ENCODE assay signal across 20 mouse cellular contexts in genomic region chr8:70195762-70196161, GRCm38 (mm10). TPM values are rescaled to one million over a fixed set of nuclear protein-coding genes. Genes with fewer than 3 reads are reported as not detected.
A peak's percentile ranks its signal among the peaks of the same experiment; 100 is the strongest.
DNase-seq lines count a peak whose midpoint lies in the region; ATAC-seq and TF ChIP-seq lines count a peak whose summit lies in the region.
"Had no signal": no experiment of that assay in that cellular context is flagged by ENCODE, and none has a peak within 500 bp of the region (broad histone marks: within the 10 kb centered on the region; RNA-seq: fewer than 3 reads in every experiment).

No protein-coding gene starts in this region.

- 62% methylated on average over 2 of the region's 2 CpGs for WGBS in intestine, postnatal 0 days
- 73% methylated on average over 2 of the region's 2 CpGs for WGBS in intestine, embryonic 16.5 days
- 83% methylated on average over 2 of the region's 2 CpGs for WGBS in lung, postnatal 0 days

- no peak for TF ChIP-seq EP300 in lung, postnatal 0 days (IDR thresholded peaks at IDR 0.05)
- TF ChIP-seq EP300 in MEL (IDR thresholded peaks at IDR 0.05; ENCODE audit: low read depth in 1 of 2, low read length in 2 of 2), result no peak

- peak; percentile 14 for TF ChIP-seq RAD21 in MEL (IDR thresholded peaks at IDR 0.05; ENCODE audit: low read depth, low read length)

- TF ChIP-seq CTCF in intestine, postnatal 0 days (IDR thresholded peaks at IDR 0.05; ENCODE audit: low read depth), result peak; percentile 72
- TF ChIP-seq CTCF in lung, postnatal 0 days (IDR thresholded peaks at IDR 0.05), result peak; percentile 23; the same call in 1 of the 2 replicates
- TF ChIP-seq CTCF in MEL (IDR thresholded peaks at IDR 0.05 in 2 of 3, conservative IDR thresholded peaks at IDR 0.05 in 1 of 3; ENCODE audit: control insufficient read depth in 1 of 3, insufficient read depth in 1 of 3, low read depth in 2 of 3, low read length in 3 of 3, poor library complexity in 1 of 3, severe bottlenecking in 1 of 3), result peak in 2 of 3 experiments; percentile 15 to 40; a peak in 2 of 6 replicates

- no peak overlapping the region for H3K9ac ChIP-seq in intestine, postnatal 0 days (ENCODE audit: low read depth, low read length)
- no peak overlapping the region for H3K9ac ChIP-seq in intestine, embryonic 16.5 days (ENCODE audit: low read depth, low read length)
- H3K9ac ChIP-seq in lung, postnatal 0 days (replicated peaks; ENCODE audit: low read depth), result no peak overlapping the region
- no peak overlapping the region for H3K9ac ChIP-seq in MEL (ENCODE audit: control insufficient read depth, low read depth, low read length, poor library complexity, severe bottlenecking)
- H3K9ac ChIP-seq: forebrain, embryonic 13.5 days; heart, embryonic 13.5 days; neural tube, embryonic 15.5 days had no signal

- peaks cover 9% of the 10 kb centered on the region; the same call in 1 of the 2 replicates for H3K36me3 ChIP-seq in intestine, postnatal 0 days (ENCODE audit: control insufficient read depth, insufficient read depth)
- no peaks in the 10 kb centered on the region for H3K36me3 ChIP-seq in intestine, embryonic 16.5 days (ENCODE audit: control insufficient read depth, insufficient read depth, low read length)
- no peaks in the 10 kb centered on the region for H3K36me3 ChIP-seq in lung, postnatal 0 days (ENCODE audit: insufficient read depth, low read length)
- H3K36me3 ChIP-seq in MEL (ENCODE audit: control insufficient read depth in 1 of 2, insufficient read depth in 2 of 2, low read length in 2 of 2), result no peaks in the 10 kb centered on the region; a peak in 1 of 4 replicates
- H3K36me3 ChIP-seq: midbrain, embryonic 10.5 days had no signal

- DNase-seq in lung, postnatal 0 days (ENCODE audit: low spot score), result no peak
- DNase-seq in lung, postnatal 36 days, result no peak
- peak; percentile 37 for DNase-seq in MEL (ENCODE audit: low read depth, low spot score)
- no peak for DNase-seq in cerebellum, postnatal 14 days
- DNase-seq in right cerebral cortex, adult 18-20 months, result no peak
- DNase-seq: adrenal gland, adult 2 months; cerebellum, adult 18-20 months; cerebellum, postnatal 36 days; heart, postnatal 14 days; kidney, postnatal 25 days; lung, adult 2 months had no signal

- H3K27me3 ChIP-seq in intestine, postnatal 0 days (replicated peaks; ENCODE audit: control insufficient read depth, insufficient read depth, low read length), result no peaks in the 10 kb centered on the region
- no peaks in the 10 kb centered on the region for H3K27me3 ChIP-seq in intestine, embryonic 16.5 days (replicated peaks; ENCODE audit: control insufficient read depth, insufficient read depth, low read length)
- H3K27me3 ChIP-seq in lung, postnatal 0 days (replicated peaks; ENCODE audit: insufficient read depth, low read length), result no peaks in the 10 kb centered on the region
- no peaks in the 10 kb centered on the region for H3K27me3 ChIP-seq in MEL (ENCODE audit: control insufficient read depth in 1 of 2, insufficient read depth in 2 of 2, low read length in 2 of 2)
- H3K27me3 ChIP-seq: forebrain, embryonic 13.5 days; heart, embryonic 13.5 days; neural tube, embryonic 15.5 days had no signal

- H3K4me2 ChIP-seq in intestine, postnatal 0 days (replicated peaks; ENCODE audit: low read depth), result no peak overlapping the region
- no peak overlapping the region for H3K4me2 ChIP-seq in intestine, embryonic 16.5 days (ENCODE audit: low read depth, low read length)
- no peak overlapping the region for H3K4me2 ChIP-seq in lung, postnatal 0 days (replicated peaks; ENCODE audit: low read depth, low read length)
- H3K4me2 ChIP-seq: forebrain, embryonic 13.5 days; heart, embryonic 13.5 days; neural tube, embryonic 15.5 days had no signal

- H3K9me3 ChIP-seq in intestine, postnatal 0 days (ENCODE audit: control insufficient read depth), result no peaks in the 10 kb centered on the region
- H3K9me3 ChIP-seq in intestine, embryonic 16.5 days (ENCODE audit: control insufficient read depth, low read length), result no peaks in the 10 kb centered on the region
- H3K9me3 ChIP-seq in lung, postnatal 0 days (ENCODE audit: low read length), result no peaks in the 10 kb centered on the region
- H3K9me3 ChIP-seq in MEL (replicated peaks; ENCODE audit: insufficient read depth, low read length), result no peaks in the 10 kb centered on the region
- H3K9me3 ChIP-seq: forebrain, embryonic 13.5 days; heart, embryonic 13.5 days; midbrain, embryonic 10.5 days; neural tube, embryonic 15.5 days had no signal

- peaks cover 20% of the 10 kb centered on the region for H3K4me1 ChIP-seq in intestine, postnatal 0 days (replicated peaks; ENCODE audit: control insufficient read depth, insufficient read depth, low read length)
- H3K4me1 ChIP-seq in intestine, embryonic 16.5 days (ENCODE audit: control insufficient read depth, insufficient read depth, low read length), result peaks cover 38% of the 10 kb centered on the region
- H3K4me1 ChIP-seq in lung, postnatal 0 days (ENCODE audit: insufficient read depth, low read depth, low read length), result 0 out of 2 replicates have a peak, but pooled peaks cover 5% of the 10 kb centered on the region
- H3K4me1 ChIP-seq in MEL (ENCODE audit: control insufficient read depth in 1 of 2, insufficient read depth in 2 of 2, low read length in 2 of 2), result no peaks in the 10 kb centered on the region

- H3K27ac ChIP-seq in intestine, postnatal 0 days (ENCODE audit: low read depth, low read length), result no peak overlapping the region; the same call in 1 of the 2 replicates
- no peak overlapping the region for H3K27ac ChIP-seq in intestine, embryonic 16.5 days (ENCODE audit: low read length)
- H3K27ac ChIP-seq in lung, postnatal 0 days (ENCODE audit: low read length), result no peak overlapping the region
- H3K27ac ChIP-seq in MEL (ENCODE audit: control insufficient read depth, low read depth, low read length), result no peak overlapping the region
- H3K27ac ChIP-seq: forebrain, embryonic 13.5 days; heart, embryonic 13.5 days; midbrain, embryonic 10.5 days; neural tube, embryonic 15.5 days had no signal

- ATAC-seq in intestine, postnatal 0 days, result no peak
- ATAC-seq in intestine, embryonic 16.5 days, result no peak
- ATAC-seq in lung, postnatal 0 days, result no peak
- ATAC-seq in megakaryocyte-erythroid progenitor cell, adult 5-6 weeks (replicated peaks; ENCODE audit: low FRiP score, low TSS enrichment, poor library complexity, severe bottlenecking), result 0 out of 2 replicates have a peak, but pooled peaks have one; percentile 13
- ATAC-seq: forebrain, embryonic 13.5 days; inflammation-experienced regulatory T-cells, adult 6 months had no signal

- H3K79me2 ChIP-seq in MEL (ENCODE audit: control insufficient read depth, insufficient read depth, low read length, poor library complexity), result peaks cover 2% of the 10 kb centered on the region; the same call in 1 of the 2 replicates

- no peak for TF ChIP-seq POLR2A in MEL (IDR thresholded peaks at IDR 0.05; ENCODE audit: control insufficient read depth in 1 of 2, insufficient read depth in 1 of 2, low read depth in 1 of 2, low read length in 2 of 2, poor library complexity in 1 of 2)

- no peak overlapping the region for H3K4me3 ChIP-seq in intestine, postnatal 0 days (ENCODE audit: low read depth, low read length)
- no peak overlapping the region for H3K4me3 ChIP-seq in intestine, embryonic 16.5 days (ENCODE audit: low read length)
- no peak overlapping the region for H3K4me3 ChIP-seq in lung, postnatal 0 days (ENCODE audit: low read depth, low read length)
- H3K4me3 ChIP-seq in MEL (ENCODE audit: control insufficient read depth in 1 of 2, insufficient read depth in 1 of 2, low read depth in 2 of 2, low read length in 2 of 2), result no peak overlapping the region
- H3K4me3 ChIP-seq: forebrain, embryonic 13.5 days; heart, embryonic 13.5 days; midbrain, embryonic 10.5 days; neural tube, embryonic 15.5 days had no signal

RNA-seq across cellular contexts. Expression of gene Slc25a42, which starts 16.3 kb away (rescaled TPM):
- 12.0 and 12.2 TPM in 2 replicates for polyA plus RNA-seq in intestine, postnatal 0 days (2015; fragmentation: Nextera tagmentation; extraction: Ambion mirVana)
- 7.6 and 10.5 TPM in 2 replicates for polyA plus RNA-seq in intestine, embryonic 16.5 days (2015; fragmentation: Nextera tagmentation; extraction: Ambion mirVana)
- polyA plus RNA-seq in lung, postnatal 0 days (2015; fragmentation: Nextera tagmentation; extraction: Ambion mirVana), result 4.0 and 4.3 TPM in 2 replicates
- 4.4 and 5.2 TPM in 2 replicates for total RNA-seq in MEL (2012; rRNA removed)
- polyA plus RNA-seq in MEL (2012; ENCODE audit: insufficient read depth in 1 of 2, insufficient read length in 2 of 2, low read depth in 1 of 2, low replicate concordance in 2 of 2, missing spikeins in 1 of 2), result 10 to 100 TPM in 1 of 2 experiments, not detected in 1; 12.1 TPM
- total RNA-seq in megakaryocyte-erythroid progenitor cell, adult 5-6 weeks (2014; fragmentation: Nextera tagmentation), result 31.8 and 36.6 TPM in 2 replicates
- total RNA-seq in megakaryocyte-erythroid progenitor cell, adult 5-6 weeks (2017), result 3.2 and 5.5 TPM in 2 replicates

RNA-seq across cellular contexts. Expression of gene Tmem161a, which starts 23.6 kb away (rescaled TPM):
- polyA plus RNA-seq in intestine, postnatal 0 days (2015; fragmentation: Nextera tagmentation; extraction: Ambion mirVana), result 40.0 and 42.0 TPM in 2 replicates
- polyA plus RNA-seq in intestine, embryonic 16.5 days (2015; fragmentation: Nextera tagmentation; extraction: Ambion mirVana), result 66.9 and 67.7 TPM in 2 replicates
- 45.0 and 45.8 TPM in 2 replicates for polyA plus RNA-seq in lung, postnatal 0 days (2015; fragmentation: Nextera tagmentation; extraction: Ambion mirVana)
- 45.1 and 50.7 TPM in 2 replicates for total RNA-seq in MEL (2012; rRNA removed)
- polyA plus RNA-seq in MEL (2012; ENCODE audit: insufficient read depth in 1 of 2, insufficient read length in 2 of 2, low read depth in 1 of 2, low replicate concordance in 2 of 2, missing spikeins in 1 of 2), result 10 to 100 TPM in 1 of 2 experiments, not detected in 1; 51.4 TPM
- total RNA-seq in megakaryocyte-erythroid progenitor cell, adult 5-6 weeks (2014; fragmentation: Nextera tagmentation), result 40.0 and 40.9 TPM in 2 replicates
- 12.2 and 18.0 TPM in 2 replicates for total RNA-seq in megakaryocyte-erythroid progenitor cell, adult 5-6 weeks (2017)

RNA-seq across cellular contexts. Expression of gene Sugp2, which starts 38.3 kb away (rescaled TPM):
- polyA plus RNA-seq in intestine, postnatal 0 days (2015; fragmentation: Nextera tagmentation; extraction: Ambion mirVana), result 8.0 and 11.5 TPM in 2 replicates
- polyA plus RNA-seq in intestine, embryonic 16.5 days (2015; fragmentation: Nextera tagmentation; extraction: Ambion mirVana), result 17.3 and 18.1 TPM in 2 replicates
- polyA plus RNA-seq in lung, postnatal 0 days (2015; fragmentation: Nextera tagmentation; extraction: Ambion mirVana), result 12.3 and 13.6 TPM in 2 replicates
- 23.9 and 25.3 TPM in 2 replicates for total RNA-seq in MEL (2012; rRNA removed)
- polyA plus RNA-seq in MEL (2012; ENCODE audit: insufficient read depth in 1 of 2, insufficient read length in 2 of 2, low read depth in 1 of 2, low replicate concordance in 2 of 2, missing spikeins in 1 of 2), result 10 to 100 TPM in 1 of 2 experiments, not detected in 1; 27.4 TPM
- total RNA-seq in megakaryocyte-erythroid progenitor cell, adult 5-6 weeks (2014; fragmentation: Nextera tagmentation), result 95.2 and 99.2 TPM in 2 replicates
- total RNA-seq in megakaryocyte-erythroid progenitor cell, adult 5-6 weeks (2017), result 32.2 and 67.3 TPM in 2 replicates

RNA-seq across cellular contexts. Expression of gene Armc6, which starts 38.5 kb away (rescaled TPM):
- polyA plus RNA-seq in intestine, postnatal 0 days (2015; fragmentation: Nextera tagmentation; extraction: Ambion mirVana), result 10.0 and 11.2 TPM in 2 replicates
- polyA plus RNA-seq in intestine, embryonic 16.5 days (2015; fragmentation: Nextera tagmentation; extraction: Ambion mirVana), result 25.1 and 29.0 TPM in 2 replicates
- polyA plus RNA-seq in lung, postnatal 0 days (2015; fragmentation: Nextera tagmentation; extraction: Ambion mirVana), result 10.4 and 11.9 TPM in 2 replicates
- 50.2 and 63.9 TPM in 2 replicates for total RNA-seq in MEL (2012; rRNA removed)
- polyA plus RNA-seq in MEL (2012; ENCODE audit: insufficient read depth in 1 of 2, insufficient read length in 2 of 2, low read depth in 1 of 2, low replicate concordance in 2 of 2, missing spikeins in 1 of 2), result 10 to 100 TPM in 1 of 2 experiments, not detected in 1; 39.5 TPM
- total RNA-seq in megakaryocyte-erythroid progenitor cell, adult 5-6 weeks (2014; fragmentation: Nextera tagmentation), result 20.1 and 29.8 TPM in 2 replicates
- total RNA-seq in megakaryocyte-erythroid progenitor cell, adult 5-6 weeks (2017), result 4.4 and 8.7 TPM in 2 replicates

RNA-seq across cellular contexts. Expression of gene Mef2b, which starts 56.3 kb away (rescaled TPM):
- polyA plus RNA-seq in intestine, postnatal 0 days (2015; fragmentation: Nextera tagmentation; extraction: Ambion mirVana), result 0.12 TPM in 1 of 2 replicates, not detected in the other
- 0.11 and 0.23 TPM in 2 replicates for polyA plus RNA-seq in intestine, embryonic 16.5 days (2015; fragmentation: Nextera tagmentation; extraction: Ambion mirVana)
- 0.11 and 0.29 TPM in 2 replicates for polyA plus RNA-seq in lung, postnatal 0 days (2015; fragmentation: Nextera tagmentation; extraction: Ambion mirVana)
- total RNA-seq in MEL (2012; rRNA removed), result 2.0 and 2.5 TPM in 2 replicates
- 1 to 10 TPM in 1 of 2 experiments, not detected in 1; 6.5 TPM for polyA plus RNA-seq in MEL (2012; ENCODE audit: insufficient read depth in 1 of 2, insufficient read length in 2 of 2, low read depth in 1 of 2, low replicate concordance in 2 of 2, missing spikeins in 1 of 2)
- total RNA-seq in megakaryocyte-erythroid progenitor cell, adult 5-6 weeks (2014; fragmentation: Nextera tagmentation), result 0.46 and 0.92 TPM in 2 replicates
- total RNA-seq in megakaryocyte-erythroid progenitor cell, adult 5-6 weeks (2017), result not detected in 2 replicates
- total RNA-seq: granulocyte monocyte progenitor cell, adult 5-6 weeks had no signal
